Mouse (Mus musculus) ES-Bruce4 (cell line): ENCODE results near the gene Las1l.

Experiments
- CTCF ChIP-seq: IDR thresholded peaks from one replicate; pipeline ENCODE4 v1.8.1; 2011; ENCODE audit warnings: low read depth, low read length
- EP300 ChIP-seq: IDR thresholded peaks from 2 replicates; pipeline ENCODE4 v1.6.1; 2011; ENCODE audit warnings: low read depth, low read length; ENCODE audit not compliant: insufficient read depth

GRCm38 (mm10) chrX:95967847-95968593 lies 11.3 kb upstream of the Las1l start:
- TF ChIP-seq CTCF (no peak), EP300 (no peak)
